Mouse (Mus musculus) intestine, embryonic 14.5 days (tissue): ENCODE measurements at regions not wholly inside any gene's neighbourhood (a gene's known extent, or its start where the extent isn't known, plus 50 kb on each side); places are given as distances from the start of the nearest gene placed in this dataset.

Experiments
- ATAC-seq: fragments of 200-750 bp; cut with Nextera tagmentation; replicated peaks from 2 replicates; pipeline ENCODE4 v1.8.0; 2017; ENCODE audit warnings: low read depth, moderate number of reproducible peaks, moderate TSS enrichment, moderate library complexity; ENCODE audit not compliant: low FRiP score, low TSS enrichment
- DNase-seq: peaks from one replicate; pipeline ENCODE4 v3.0.0-alpha.2; 2018; ENCODE audit warnings: low spot score
- H3K27ac ChIP-seq: fragments of 300-500 bp; sonication (generic); 2 replicates; pipeline ENCODE4 v1.5.1; 2014; ENCODE audit warnings: low read depth, mild to moderate bottlenecking, control low read depth
- H3K27me3 ChIP-seq: fragments of 300-500 bp; sonication (generic); replicated peaks from 2 replicates; pipeline ENCODE4 v1.6.1; 2014; ENCODE audit warnings: low read length, control low read depth; ENCODE audit not compliant: control insufficient read depth, insufficient read depth
- H3K36me3 ChIP-seq: fragments of 300-500 bp; sonication (generic); 2 replicates; pipeline ENCODE4 v1.6.1; 2014; ENCODE audit warnings: low read length, control low read depth; ENCODE audit not compliant: control insufficient read depth, insufficient read depth
- H3K4me1 ChIP-seq: fragments of 300-500 bp; sonication (generic); replicated peaks from 2 replicates; pipeline ENCODE4 v1.6.1; 2014; ENCODE audit warnings: low read length, control low read depth, mixed read lengths; ENCODE audit not compliant: control insufficient read depth, insufficient read depth
- H3K4me2 ChIP-seq: fragments of 300-500 bp; sonication (generic); 2 replicates; pipeline ENCODE4 v1.6.1; 2014; ENCODE audit warnings: low read length
- H3K4me3 ChIP-seq: fragments of 300-500 bp; sonication (generic); 2 replicates; pipeline ENCODE4 v1.5.1; 2014; ENCODE audit warnings: low read depth, low read length, control low read depth, mixed read lengths
- H3K9ac ChIP-seq: fragments of 300-500 bp; sonication (generic); 2 replicates; pipeline ENCODE4 v1.6.1; 2014; ENCODE audit warnings: mild to moderate bottlenecking, low read length
- H3K9me3 ChIP-seq: fragments of 300-500 bp; sonication (generic); 2 replicates; pipeline ENCODE4 v1.6.1; 2016; ENCODE audit warnings: low read length, control low read depth; ENCODE audit not compliant: control insufficient read depth
- whole genome bisulfite sequencing: fragments of 180-500 bp; shearing (Covaris S2); extraction: QIAGEN DNeasy Blood & Tissue Kit; methylation state at CpG from one replicate; pipeline ENCODE4 v1.1.7; 2014; 5-methylcytosine and 5-hydroxymethylcytosine counted together

DNA sequence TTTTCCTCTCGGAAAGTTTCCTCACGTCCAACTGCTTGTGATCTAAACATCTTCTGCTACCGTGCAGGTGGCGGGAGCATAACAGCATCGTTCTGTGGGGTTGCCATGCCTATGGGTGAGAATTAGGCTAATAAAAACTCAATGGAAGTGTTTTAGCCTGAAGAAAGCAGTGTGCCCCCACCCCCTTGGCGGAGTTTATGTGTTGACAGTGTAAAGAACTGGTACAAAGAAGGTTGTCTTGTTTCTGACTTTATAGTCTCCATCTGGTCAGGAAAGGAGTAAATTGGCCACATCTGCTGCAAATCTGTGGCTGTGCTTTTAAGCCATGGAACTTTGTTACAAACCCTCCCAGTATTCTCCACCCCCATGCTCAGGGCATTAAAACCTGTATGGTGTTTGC, 1311.2 kb downstream of the Slc22a22 start:
- Histone ChIP-seq H3K9me3 (no peaks in the 10 kb centered on the region), H3K9ac (no peak overlapping the region), H3K27ac (no peak overlapping the region), H3K27me3 (no peaks in the 10 kb centered on the region), H3K4me2 (no peak overlapping the region), H3K4me1 (no peaks in the 10 kb centered on the region), H3K36me3 (no peaks in the 10 kb centered on the region), H3K4me3 (no peak overlapping the region)
- DNase-seq (no peak), ATAC-seq (no peak)
- 60% methylated on average over 6 of the region's 6 CpGs for WGBS

DNA sequence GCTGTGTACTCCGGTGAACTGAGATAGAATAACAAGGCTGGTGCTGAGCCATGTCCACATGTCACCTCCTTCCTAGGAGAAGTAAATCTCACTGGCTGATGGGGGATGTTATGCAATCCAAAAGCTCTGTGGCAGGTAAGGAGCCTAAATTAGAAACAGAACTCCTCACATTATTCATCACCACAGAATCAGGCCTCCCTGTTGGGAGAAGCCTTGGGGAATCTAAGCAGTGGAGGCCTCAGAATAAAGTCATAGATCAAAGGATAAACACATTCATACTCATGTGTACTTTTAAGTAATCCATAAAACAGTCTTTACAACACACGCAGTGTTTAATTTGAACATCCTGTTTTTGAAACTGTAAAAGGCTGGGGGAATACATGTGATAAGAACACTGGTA, 1318.7 kb downstream of the Slc22a22 start:
- Histone ChIP-seq H3K36me3 (no peaks in the 10 kb centered on the region), H3K4me1 (no peaks in the 10 kb centered on the region), H3K9ac (no peak overlapping the region), H3K4me2 (no peak overlapping the region), H3K27me3 (no peaks in the 10 kb centered on the region), H3K27ac (no peak overlapping the region), H3K4me3 (no peak overlapping the region), H3K9me3 (peaks cover 5% of the 10 kb centered on the region; the same call in 1 of the 2 replicates)
- ATAC-seq = no peak
- WGBS = 43% methylated on average over 2 of the region's 2 CpGs
- no peak for DNase-seq

DNA sequence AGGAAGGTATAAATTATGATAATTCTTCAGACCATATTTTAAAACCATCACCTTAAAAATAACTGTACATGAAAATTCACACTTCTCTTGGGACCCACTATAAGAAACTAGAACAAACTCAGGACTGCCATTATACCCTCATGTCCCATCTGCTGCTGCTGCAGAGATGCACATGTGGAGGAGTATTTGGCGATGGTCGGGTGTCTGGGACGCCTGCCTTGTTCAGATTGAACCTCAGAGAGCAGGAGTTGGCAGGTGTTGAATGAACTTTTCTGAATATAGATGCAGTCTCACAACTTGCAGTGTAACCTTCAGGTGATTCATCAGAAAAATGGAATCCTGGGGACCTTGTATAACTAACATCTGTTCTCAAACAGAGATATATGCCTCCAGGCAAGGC, 1338.0 kb downstream of the Slc22a22 start:
- no peaks in the 10 kb centered on the region for H3K36me3 ChIP-seq
- H3K9me3 ChIP-seq = no peaks in the 10 kb centered on the region
- H3K4me3 ChIP-seq = no peak overlapping the region
- H3K27ac ChIP-seq = no peak overlapping the region
- 89% methylated on average over 3 of the region's 3 CpGs for WGBS
- H3K9ac ChIP-seq = no peak overlapping the region
- H3K4me1 ChIP-seq = no peaks in the 10 kb centered on the region
- DNase-seq (no peak), ATAC-seq (no peak)
- H3K4me2 ChIP-seq = no peak overlapping the region
- no peaks in the 10 kb centered on the region for H3K27me3 ChIP-seq

DNA sequence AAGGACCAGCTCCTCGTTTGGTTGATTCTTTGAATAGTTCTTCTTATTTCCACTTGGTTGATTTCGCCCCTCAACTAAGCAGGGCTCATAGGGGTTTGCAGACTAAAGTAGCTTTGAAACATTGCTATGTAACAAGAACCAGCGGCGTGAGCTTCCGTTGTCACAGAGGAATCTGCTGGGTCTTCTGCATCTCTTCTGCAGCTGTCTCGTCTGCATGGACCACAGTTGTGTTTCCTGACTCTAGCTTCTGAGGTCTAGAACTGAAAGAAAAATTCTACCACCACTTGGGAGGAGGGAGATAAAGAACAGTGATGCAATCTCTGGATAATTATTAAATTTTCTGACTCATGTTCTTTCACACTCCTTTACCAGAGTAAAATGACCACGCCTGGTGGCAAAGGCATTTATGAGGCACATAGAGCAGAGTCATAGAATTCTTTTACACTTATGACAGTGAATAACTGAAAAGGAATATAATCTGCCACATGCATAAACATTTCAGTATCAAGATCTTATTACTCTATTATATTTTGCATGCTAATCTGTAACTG, 1340.9 kb downstream of the Slc22a22 start:
- no peak for ATAC-seq
- H3K4me1 ChIP-seq = no peaks in the 10 kb centered on the region
- H3K27me3 ChIP-seq = no peaks in the 10 kb centered on the region
- no peak overlapping the region for H3K4me3 ChIP-seq
- H3K27ac ChIP-seq = no peak overlapping the region
- no peak overlapping the region for H3K9ac ChIP-seq
- no peaks in the 10 kb centered on the region for H3K36me3 ChIP-seq
- H3K4me2 ChIP-seq = no peak overlapping the region
- H3K9me3 ChIP-seq = no peaks in the 10 kb centered on the region
- 81% methylated on average over 7 of the region's 7 CpGs for WGBS
- DNase-seq = no peak

DNA sequence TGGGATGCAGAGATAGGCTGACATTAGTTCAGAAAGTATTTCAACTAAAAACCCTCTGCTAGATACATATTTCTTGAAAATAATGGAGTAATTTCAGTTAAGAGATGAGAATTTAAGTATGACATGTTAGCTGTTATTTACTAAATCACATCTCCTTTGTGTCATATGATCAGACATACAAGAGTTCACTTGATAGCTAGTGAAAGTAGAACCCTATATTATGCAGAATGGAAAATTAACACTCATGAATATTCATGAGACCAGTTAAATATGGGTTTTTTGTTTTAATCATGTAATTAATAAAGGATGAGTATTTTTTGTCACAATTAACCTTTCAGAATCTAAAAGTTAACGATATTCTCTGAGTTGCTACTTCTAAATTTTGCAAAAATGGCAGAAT, 1349.4 kb downstream of the Slc22a22 start:
- H3K27ac ChIP-seq = no peak overlapping the region
- no peaks in the 10 kb centered on the region for H3K4me1 ChIP-seq
- no peaks in the 10 kb centered on the region for H3K27me3 ChIP-seq
- H3K36me3 ChIP-seq = no peaks in the 10 kb centered on the region
- H3K4me3 ChIP-seq = no peak overlapping the region
- ATAC-seq = no peak
- H3K4me2 ChIP-seq = no peak overlapping the region
- no peak for DNase-seq
- WGBS = 94% methylated on average over 1 of the region's 1 CpGs
- no peaks in the 10 kb centered on the region for H3K9me3 ChIP-seq
- no peak overlapping the region for H3K9ac ChIP-seq

DNA sequence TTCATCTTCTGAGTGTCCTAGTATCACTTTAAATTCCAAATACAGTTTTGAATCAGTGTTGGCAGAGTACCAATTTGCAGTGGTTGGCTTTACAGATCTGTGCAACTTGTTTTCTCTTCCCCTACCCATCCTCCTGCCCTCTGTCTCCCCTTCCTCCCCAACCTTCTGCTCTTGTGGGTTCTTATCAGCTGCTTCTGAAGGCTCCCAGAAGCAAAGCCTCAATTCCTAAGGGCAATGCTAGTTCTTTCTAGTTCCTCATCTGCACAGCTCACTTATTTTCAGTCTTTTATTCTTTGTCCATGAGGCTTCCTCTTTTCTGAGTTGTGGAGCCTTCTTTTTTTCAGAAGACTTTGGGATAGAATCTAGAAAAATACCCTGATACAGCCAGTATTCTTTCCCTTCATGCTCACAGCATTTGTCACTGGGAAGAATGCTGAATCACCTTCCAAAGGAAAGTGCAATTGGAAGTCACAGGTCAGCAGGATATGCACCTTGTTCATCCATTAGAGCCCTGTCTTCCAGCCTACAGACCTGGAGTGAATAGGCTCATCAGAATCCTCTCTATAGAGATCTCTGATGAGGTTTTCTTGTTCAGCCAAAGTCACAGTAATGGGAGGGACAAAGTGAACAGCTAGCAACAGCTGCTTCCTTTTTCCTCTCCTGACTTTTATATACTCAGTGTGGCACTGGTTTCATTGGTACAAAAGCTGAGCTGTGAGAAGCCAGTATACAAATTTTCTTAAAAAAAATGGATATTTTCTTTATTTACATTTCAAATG, 1357.9 kb downstream of the Slc22a22 start:
- Histone ChIP-seq H3K4me1 (no peaks in the 10 kb centered on the region), H3K4me2 (no peak overlapping the region), H3K36me3 (no peaks in the 10 kb centered on the region), H3K4me3 (no peak overlapping the region), H3K27me3 (no peaks in the 10 kb centered on the region), H3K9me3 (no peaks in the 10 kb centered on the region), H3K9ac (no peak overlapping the region), H3K27ac (no peak overlapping the region)
- DNase-seq (no peak), ATAC-seq (no peak)

DNA sequence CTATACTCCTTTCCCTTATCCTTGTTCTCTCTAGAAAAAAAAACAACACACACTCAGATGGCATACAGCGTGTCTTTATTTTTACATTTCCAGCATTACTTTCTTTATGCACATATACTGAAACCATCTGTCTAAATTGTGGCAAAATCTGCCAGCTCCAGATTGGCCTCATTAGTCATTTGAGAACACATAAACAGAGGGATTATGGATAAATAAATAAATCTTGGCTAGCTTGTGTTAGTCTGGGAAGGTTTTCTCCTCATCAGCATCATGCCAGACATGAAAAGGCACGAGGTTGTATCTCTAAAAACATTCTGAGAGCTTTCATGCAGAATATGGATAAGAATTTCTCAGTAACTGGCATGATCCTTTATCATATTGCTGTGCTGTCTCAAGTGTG, 1369.1 kb downstream of the Slc22a22 start:
- no peak overlapping the region for H3K9ac ChIP-seq
- WGBS = 39% methylated on average over 2 of the region's 2 CpGs
- no peaks in the 10 kb centered on the region for H3K27me3 ChIP-seq
- no peak overlapping the region for H3K4me2 ChIP-seq
- H3K9me3 ChIP-seq = no peaks in the 10 kb centered on the region
- H3K27ac ChIP-seq = no peak overlapping the region
- DNase-seq = no peak
- ATAC-seq = no peak
- no peaks in the 10 kb centered on the region for H3K36me3 ChIP-seq
- H3K4me3 ChIP-seq = no peak overlapping the region
- no peaks in the 10 kb centered on the region for H3K4me1 ChIP-seq

DNA sequence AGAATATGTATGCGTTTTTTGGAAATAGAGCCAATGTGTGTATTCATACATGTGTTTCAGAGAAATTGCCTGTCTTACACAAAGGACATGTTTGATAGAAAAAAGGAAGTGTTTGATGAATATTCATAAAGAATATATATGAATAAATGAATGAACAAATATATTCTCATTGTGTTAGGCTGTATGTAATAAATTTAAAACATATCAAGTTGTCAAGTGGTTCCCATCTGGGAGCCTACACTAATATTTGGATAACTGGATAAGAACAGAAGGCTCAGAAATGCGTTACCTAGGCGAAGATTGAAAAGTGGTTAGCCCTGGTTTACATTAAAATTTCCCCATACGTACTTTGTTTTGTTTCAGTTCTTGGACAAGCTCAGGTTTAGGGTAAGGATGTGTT, 1369.7 kb downstream of the Slc22a22 start:
- Histone ChIP-seq H3K9me3 (no peaks in the 10 kb centered on the region), H3K4me2 (no peak overlapping the region), H3K9ac (no peak overlapping the region), H3K4me3 (no peak overlapping the region), H3K4me1 (no peaks in the 10 kb centered on the region), H3K36me3 (no peaks in the 10 kb centered on the region), H3K27ac (no peak overlapping the region), H3K27me3 (no peaks in the 10 kb centered on the region)
- no peak for ATAC-seq
- DNase-seq = no peak
- WGBS = 43% methylated on average over 4 of the region's 4 CpGs

DNA sequence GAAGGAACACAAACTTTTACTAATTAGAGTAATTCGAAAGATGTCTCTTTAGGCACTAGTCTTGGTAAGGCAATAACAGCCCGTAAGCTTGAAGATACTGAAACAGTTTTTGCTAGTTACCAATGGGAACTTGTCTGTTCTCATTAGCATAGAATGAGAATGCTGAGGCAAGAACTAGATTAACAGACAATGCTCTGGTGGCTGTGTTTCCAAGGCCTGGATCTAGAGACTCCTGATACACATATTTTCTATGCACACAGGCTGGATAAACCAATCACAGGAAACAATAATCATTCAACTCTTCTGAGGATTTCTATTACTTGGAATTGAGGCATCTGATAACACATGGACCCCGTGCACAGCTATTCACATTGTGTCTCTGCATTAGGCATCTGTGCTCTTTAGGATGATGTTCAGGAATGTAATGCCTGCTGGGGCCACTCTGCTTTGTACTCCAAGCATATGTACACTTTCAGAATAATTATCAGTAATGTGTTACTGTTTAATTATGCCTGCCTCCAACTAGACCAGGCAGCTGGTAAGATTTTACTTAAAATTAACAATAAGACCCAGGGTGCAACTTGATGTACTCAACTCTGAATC, 1377.2 kb downstream of the Slc22a22 start:
- H3K4me3 ChIP-seq = no peak overlapping the region
- no peak overlapping the region for H3K4me2 ChIP-seq
- DNase-seq (no peak), ATAC-seq (no peak)
- no peaks in the 10 kb centered on the region for H3K27me3 ChIP-seq
- H3K9me3 ChIP-seq = no peaks in the 10 kb centered on the region
- no peak overlapping the region for H3K9ac ChIP-seq
- H3K27ac ChIP-seq = no peak overlapping the region
- WGBS = 96% methylated on average over 3 of the region's 3 CpGs
- no peaks in the 10 kb centered on the region for H3K36me3 ChIP-seq
- H3K4me1 ChIP-seq = no peaks in the 10 kb centered on the region
